Mouse (Mus musculus) cerebellum, adult 2 months (tissue): Measurements from ENCODE around the gene Lpar5.

Source experiments
- CTCF ChIP-seq: fragments of 200-500 bp; IDR thresholded peaks from 2 replicates; pipeline ENCODE4 v1.5.1; 2011; ENCODE audit warnings: low read depth, mild to moderate bottlenecking, control low read depth, low read length, moderate library complexity, borderline replicate concordance; ENCODE audit not compliant: insufficient read depth
- POLR2A ChIP-seq: fragments of 200-500 bp; IDR thresholded peaks from 2 replicates; pipeline ENCODE4 v1.6.1; 2011; ENCODE audit warnings: low read length, control low read depth, borderline replicate concordance; ENCODE audit not compliant: insufficient read depth

DNA sequence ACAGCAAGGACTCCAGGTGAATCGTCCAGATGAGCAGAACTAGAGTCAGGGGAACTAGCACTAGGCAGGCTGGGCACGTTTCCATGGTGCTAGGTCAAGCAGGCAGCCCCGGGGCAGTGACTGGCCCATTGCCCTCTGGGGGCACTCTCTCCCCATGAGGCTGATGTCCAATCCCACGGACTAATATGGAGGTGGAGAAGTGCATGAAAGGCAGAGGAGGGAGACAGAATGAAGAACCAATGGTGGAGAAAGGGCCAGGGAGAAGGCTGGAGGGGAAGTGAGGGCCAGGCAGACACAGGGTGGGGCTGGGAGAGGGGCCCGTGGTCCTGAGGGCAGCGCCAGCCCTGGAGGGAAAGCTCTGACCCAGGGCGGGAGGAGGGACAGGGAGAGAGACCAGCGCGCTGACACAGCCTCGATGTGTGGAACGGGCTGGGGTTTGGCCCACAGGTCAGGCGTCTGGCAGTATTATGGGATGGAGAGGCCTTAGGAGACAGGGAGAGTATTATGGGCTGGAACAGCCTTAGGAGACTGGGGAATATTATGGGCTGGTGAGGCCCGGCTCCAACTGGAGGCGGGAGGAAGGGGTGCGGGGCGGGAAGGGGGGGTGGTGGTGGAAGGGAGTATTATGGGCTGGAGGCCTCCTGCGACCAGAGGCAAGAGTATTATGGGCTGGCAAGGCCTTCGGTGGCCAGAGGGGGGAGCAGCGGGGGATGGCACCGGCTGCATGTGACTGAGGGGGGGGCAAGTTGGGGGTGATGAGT is 21.0 kb downstream of the Lpar5 start:
- no peak for TF ChIP-seq CTCF
- TF ChIP-seq POLR2A = peak; percentile 55; the same call in 1 of the 2 replicates
